Mouse (Mus musculus) gastrocnemius, postnatal 4 days (tissue): ENCODE data around the gene Tmem240. TPM values are rescaled to one million over a fixed set of nuclear protein-coding genes. Genes with fewer than 3 reads are reported as not detected.
A peak's percentile ranks its signal among the peaks of the same experiment; 100 is the strongest.
"Not testable (repeated sequence)": the region's sequence is repeated elsewhere in the genome, so short reads cannot be mapped to it uniquely, and the experiment has no call there.

Experiments
- DNase-seq, 2 experiments: peaks; one replicate each; pipeline ENCODE4 v3.0.0; 2021 to 2022; ENCODE audit warnings: low spot score in 2 of 2, mixed read lengths in 2 of 2
- total RNA-seq, 2 experiments: library from RNA; stranded (reverse); gene quantifications; 2 replicates each; pipeline ENCODE4 v1.2.3; 2021

Gene Tmem240
- total RNA-seq, 2 experiments from 2014 or later = 1.3 to 1.5 TPM

GRCm38 (mm10) chr4:155769496-155769879 lies 34.9 kb downstream of the Tmem240 start:
- no peak for DNase-seq

GRCm38 (mm10) chr4:155769880-155770512 lies 35.4 kb downstream of the Tmem240 start:
- peak; percentile 91 to 92 for DNase-seq

GRCm38 (mm10) chr4:155770626-155771025 lies 36.0 kb downstream of the Tmem240 start:
- DNase-seq = peak in 1 of 2 experiments; percentile 59

GRCm38 (mm10) chr4:155771706-155772105 lies 37.1 kb downstream of the Tmem240 start:
- no peak for DNase-seq

- DNase-seq = no peak
These were observed 38.2 kb downstream of the Tmem240 start for GRCm38 (mm10) chr4:155772786-155773185.

GRCm38 (mm10) chr4:155773335-155774078 lies 38.9 kb downstream of the Tmem240 start:
- no peak for DNase-seq

- peak; percentile 78 to 90 for DNase-seq
These were observed 39.7 kb downstream of the Tmem240 start, which contains the start of gene Vwa1 for GRCm38 (mm10) chr4:155774280-155774754. Gene Vwa1, minus strand, starts transcription at chr4:155774698.

GRCm38 (mm10) chr4:155774971-155775740 lies 40.6 kb downstream of the Tmem240 start:
- peak in 1 of 2 experiments; percentile 73 for DNase-seq

- no peak for DNase-seq
These were observed 41.3 kb downstream of the Tmem240 start for GRCm38 (mm10) chr4:155775855-155776254.

- no peak for DNase-seq
These were observed 42.2 kb downstream of the Tmem240 start for GRCm38 (mm10) chr4:155776704-155777335.

- no peak for DNase-seq
These were observed 43.2 kb downstream of the Tmem240 start for GRCm38 (mm10) chr4:155777816-155778215.

GRCm38 (mm10) chr4:155779498-155779897 lies 44.9 kb downstream of the Tmem240 start:
- DNase-seq = no peak

GRCm38 (mm10) chr4:155780895-155781294 lies 46.3 kb downstream of the Tmem240 start:
- peak; percentile 60 to 86 for DNase-seq

- no peak for DNase-seq
These were observed 49.0 kb downstream of the Tmem240 start for GRCm38 (mm10) chr4:155783486-155784080.

- DNase-seq = peak; percentile 74 to 85
These were observed 49.6 kb downstream of the Tmem240 start for GRCm38 (mm10) chr4:155784081-155784701.

GRCm38 (mm10) chr4:155785246-155785645 lies 50.6 kb downstream of the Tmem240 start:
- DNase-seq = no peak

GRCm38 (mm10) chr4:155785819-155786218 lies 51.2 kb downstream of the Tmem240 start, which contains the start of gene Tmem88b:
Gene Tmem88b, minus strand, starts transcription at chr4:155785874.
- no peak for DNase-seq

GRCm38 (mm10) chr4:155788300-155788699 lies 53.7 kb downstream of the Tmem240 start:
- no peak for DNase-seq

GRCm38 (mm10) chr4:155788833-155789232 lies 54.2 kb downstream of the Tmem240 start:
- DNase-seq = not testable (repeated sequence)

GRCm38 (mm10) chr4:155790021-155790489 lies 55.5 kb downstream of the Tmem240 start, which contains the start of gene Ankrd65:
Gene Ankrd65, plus strand, starts transcription at chr4:155790439.
- no peak for DNase-seq
